Mouse (Mus musculus) kidney, postnatal 25 days (tissue): ENCODE measurements around the gene Mef2a.

Experiments
- DNase-seq, 2 experiments: peaks; one replicate each; pipeline ENCODE4 v3.0.0; 2021; ENCODE audit warnings: mixed read lengths in 2 of 2

Mef2a gene

GRCm38 (mm10) chr7:67243121-67243893 lies 129.4 kb downstream of the Mef2a start:
- no peak for DNase-seq

GRCm38 (mm10) chr7:67241969-67242368 lies 130.7 kb downstream of the Mef2a start:
- no peak for DNase-seq

DNA sequence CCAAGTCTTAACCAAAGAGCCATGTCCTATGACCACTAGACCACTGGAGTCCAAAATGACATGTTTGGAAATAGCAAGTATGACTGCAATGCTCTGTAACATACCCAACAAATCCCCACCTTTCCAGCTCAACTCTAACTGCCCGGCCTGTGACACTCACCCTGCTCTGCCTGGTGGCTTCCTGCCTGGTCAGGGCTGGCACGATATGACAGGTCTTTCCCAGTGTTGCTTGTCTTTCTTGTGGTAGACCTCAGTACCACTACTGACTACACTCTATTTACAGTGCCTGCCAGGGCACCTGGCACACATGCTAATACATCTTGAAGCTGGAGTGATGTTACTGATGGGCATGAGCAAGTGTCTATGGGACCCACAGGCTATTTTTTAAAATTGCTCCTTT lies 134.9 kb downstream of the Mef2a start:
- no peak for DNase-seq

DNA sequence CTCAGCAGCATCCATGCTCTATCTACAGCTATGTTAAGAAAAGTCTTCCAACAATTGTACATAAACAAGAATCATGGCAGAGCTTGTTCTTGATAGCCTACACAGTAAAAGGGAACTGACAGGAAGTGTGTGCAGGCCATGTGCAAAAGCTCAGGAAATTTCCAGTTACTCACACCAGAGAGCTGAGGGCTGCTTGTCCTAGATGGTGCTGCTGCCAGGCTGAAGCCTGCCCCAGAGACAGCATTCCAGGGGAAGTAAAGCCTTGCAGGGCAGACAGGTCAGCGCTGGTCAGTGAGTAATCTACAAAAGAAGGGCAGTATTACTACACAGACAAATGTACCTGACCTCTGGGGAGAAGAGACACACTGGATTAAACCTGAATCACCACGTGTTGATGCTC lies 136.3 kb downstream of the Mef2a start:
- DNase-seq: no peak

- DNase-seq: peak; percentile 62 to 71
Measured at GRCm38 (mm10) chr7:67234797-67235196, 137.9 kb downstream of the Mef2a start.

- DNase-seq: no peak
Measured at GRCm38 (mm10) chr7:67232504-67232903, 140.2 kb downstream of the Mef2a start.

- DNase-seq: no peak
Measured at GRCm38 (mm10) chr7:67230640-67231140, 142.0 kb downstream of the Mef2a start.

GRCm38 (mm10) chr7:67230221-67230620 lies 142.4 kb downstream of the Mef2a start:
- peak in 1 of 2 experiments; percentile 1 for DNase-seq

- DNase-seq: no peak
Measured at GRCm38 (mm10) chr7:67229701-67230100, 143.0 kb downstream of the Mef2a start.

- peak in 1 of 2 experiments; percentile 49 for DNase-seq
Measured at GRCm38 (mm10) chr7:67228891-67229602, 143.6 kb downstream of the Mef2a start.

DNA sequence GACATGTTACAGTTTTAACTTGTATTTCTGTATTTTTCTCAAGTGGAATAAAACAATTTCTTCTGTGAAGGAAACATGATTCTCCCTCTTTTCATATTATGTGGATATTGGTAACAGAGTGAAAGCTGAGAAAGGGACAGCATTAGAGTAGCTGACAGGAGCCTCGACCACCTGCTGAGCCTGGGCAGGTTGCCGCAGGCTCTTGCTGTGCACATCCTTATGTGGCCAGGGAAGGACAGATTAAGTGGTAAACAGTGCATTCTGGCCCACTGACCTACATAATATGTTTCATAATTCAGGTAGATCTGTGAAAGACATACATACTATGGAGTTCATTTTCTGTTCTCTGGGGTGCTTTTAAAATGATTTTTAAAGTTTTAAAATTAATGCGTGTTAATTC lies 144.3 kb downstream of the Mef2a start:
- DNase-seq: no peak

GRCm38 (mm10) chr7:67227538-67227937 lies 145.1 kb downstream of the Mef2a start:
- no peak for DNase-seq

- no peak for DNase-seq
Measured at GRCm38 (mm10) chr7:67225943-67226625, 146.6 kb downstream of the Mef2a start.

DNA sequence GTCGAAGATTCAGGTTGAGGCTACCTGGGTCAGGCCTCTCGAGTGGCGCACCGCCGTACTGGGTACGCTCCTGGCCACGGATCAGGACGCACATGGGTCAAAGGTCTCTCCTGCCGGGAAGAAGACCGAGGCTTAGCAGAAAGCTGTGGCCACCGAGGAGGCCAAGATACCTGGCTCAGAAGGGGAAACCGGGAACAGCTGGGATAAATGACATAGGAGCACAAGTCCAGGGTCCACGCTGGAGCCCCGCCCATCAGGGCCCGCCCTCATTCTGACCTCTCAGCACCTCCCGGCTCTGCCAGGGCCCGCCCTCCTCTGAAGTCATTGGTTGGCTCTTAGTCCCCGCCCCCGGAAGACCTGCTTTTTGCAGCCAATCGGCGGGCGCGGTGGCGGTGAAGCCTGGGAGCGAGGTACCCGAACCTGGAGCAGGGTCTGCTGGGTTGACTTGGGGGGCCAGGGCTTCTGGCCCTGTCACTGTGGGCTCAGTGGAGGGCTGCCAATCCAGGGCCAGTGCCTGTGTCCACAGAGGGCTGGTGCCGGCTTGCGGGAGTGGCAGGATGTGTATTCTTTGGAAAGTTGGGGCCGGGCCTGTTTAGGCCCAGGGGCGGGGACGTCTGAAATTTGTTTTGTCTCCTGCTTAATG lies 150.3 kb downstream of the Mef2a start, which contains the start of gene Lysmd4:
Lysmd4 (plus strand) TSS at position 325 of the 643 bp plus-strand sequence.
- peak; percentile 99 to 100 for DNase-seq

- peak; percentile 78 to 82 for DNase-seq
Measured at GRCm38 (mm10) chr7:67217025-67217424, 155.6 kb downstream of the Mef2a start.

- no peak for DNase-seq
Measured at GRCm38 (mm10) chr7:67216351-67216750, 156.3 kb downstream of the Mef2a start.

GRCm38 (mm10) chr7:67213589-67213988 lies 159.1 kb downstream of the Mef2a start:
- DNase-seq: no peak

DNA sequence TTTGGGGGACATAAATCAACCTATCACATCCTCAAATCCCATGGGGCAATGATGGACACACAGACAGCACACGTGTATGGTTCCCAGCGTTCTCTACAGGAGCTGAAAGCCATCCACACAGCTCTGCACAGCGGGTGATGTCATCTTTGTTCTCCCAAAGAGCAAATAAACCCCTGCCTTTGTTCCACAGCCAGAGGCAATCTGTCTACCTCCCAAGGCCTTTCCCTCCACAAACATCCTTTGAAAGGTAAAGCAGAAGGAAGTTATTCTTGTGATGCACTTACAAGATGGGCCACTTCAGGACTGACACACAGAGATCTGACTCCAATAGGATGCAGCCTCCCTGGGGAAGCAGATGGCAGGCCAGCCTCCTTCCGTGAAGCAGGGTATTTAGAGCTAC lies 160.7 kb downstream of the Mef2a start:
- DNase-seq: no peak

GRCm38 (mm10) chr7:67211341-67211740 lies 161.3 kb downstream of the Mef2a start:
- no peak for DNase-seq

DNA sequence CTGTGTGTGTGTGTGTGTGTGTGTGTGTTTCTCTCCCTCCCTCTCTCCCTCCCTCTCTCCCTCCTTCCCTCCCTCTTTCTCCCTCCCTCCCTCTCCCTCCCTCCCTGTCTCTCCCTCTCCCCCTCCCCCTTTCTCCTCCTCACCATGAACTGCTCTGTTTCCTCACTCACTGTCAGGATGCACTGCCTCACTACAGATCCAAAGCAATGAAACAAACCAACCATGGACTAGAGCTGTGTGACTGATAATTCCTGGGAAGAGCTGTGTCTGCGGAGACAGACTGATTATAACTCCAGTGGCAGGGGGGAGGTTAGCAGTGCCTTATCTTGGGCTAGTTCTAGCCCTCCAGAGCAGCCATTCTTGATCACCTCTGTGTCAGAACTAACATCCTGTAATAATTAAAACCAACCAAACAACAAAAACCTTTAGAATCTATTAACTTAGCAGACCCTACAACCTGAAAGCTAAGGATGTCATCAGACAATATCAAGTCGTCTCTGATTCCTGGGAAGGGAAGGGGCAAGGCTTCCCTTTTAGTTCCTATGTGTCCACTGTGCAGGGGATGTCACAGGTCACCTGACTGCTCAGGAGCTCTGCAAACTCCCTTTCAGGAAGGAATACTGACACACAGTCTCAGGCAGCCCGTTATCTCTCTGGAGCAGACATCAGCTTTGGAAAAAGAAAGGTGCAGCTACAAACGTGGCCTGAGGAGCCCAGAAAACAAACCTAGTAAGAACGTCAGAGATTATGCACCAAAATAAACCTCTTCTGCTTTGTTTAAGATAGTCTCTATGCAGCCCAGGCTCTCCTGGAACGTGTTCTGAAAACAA lies 162.4 kb downstream of the Mef2a start:
- DNase-seq: no peak

- no peak for DNase-seq
Measured at GRCm38 (mm10) chr7:67208317-67208716, 164.3 kb downstream of the Mef2a start.

GRCm38 (mm10) chr7:67207701-67208100 lies 165.0 kb downstream of the Mef2a start:
- DNase-seq: peak; percentile 56 to 82
